Mouse (Mus musculus) spleen, adult 2 months (tissue): Measurements from ENCODE around the gene Gm21750.

ENCODE experiments used
- CTCF ChIP-seq: fragments of 200-500 bp; IDR thresholded peaks from 2 replicates; pipeline ENCODE4 v1.5.1; 2011; ENCODE audit warnings: mild to moderate bottlenecking, inconsistent platforms; ENCODE audit not compliant: insufficient read depth, insufficient read length, insufficient replicate concordance; ENCODE audit errors: extremely low read depth
- POLR2A ChIP-seq: fragments of 200-500 bp; IDR thresholded peaks from 2 replicates; pipeline ENCODE4 v1.6.1; 2011; ENCODE audit warnings: low read depth, low read length, inconsistent platforms

DNA sequence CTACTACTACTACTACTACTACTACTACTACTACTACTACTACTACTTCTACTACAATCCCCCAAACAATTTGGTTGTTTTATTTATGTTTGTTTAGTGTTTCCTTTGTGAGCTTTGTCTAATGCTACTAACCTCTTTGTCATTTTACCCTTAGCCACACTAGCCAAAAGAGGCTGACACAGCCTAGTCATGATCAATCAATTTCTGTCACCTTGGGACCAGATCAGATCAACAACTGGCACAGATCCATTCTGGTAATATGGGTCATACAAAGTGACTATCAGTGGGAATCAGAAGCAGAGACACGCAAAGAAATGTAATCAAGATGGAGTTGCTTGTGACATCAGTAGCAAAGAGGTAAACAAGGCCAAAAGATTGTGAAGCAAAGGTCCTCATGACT, 38.0 kb upstream of the Gm21750 start:
- no peak for TF ChIP-seq CTCF
- TF ChIP-seq POLR2A = no peak
